Mouse (Mus musculus) kidney, postnatal 4 days (tissue): ENCODE results near the gene Gtf2b.

Experiments used
- DNase-seq, 2 experiments: peaks; one replicate each; pipeline ENCODE4 v3.0.0; 2021; ENCODE audit warnings: mixed read lengths in 2 of 2

Gene Gtf2b

GRCm38 (mm10) chr3:142823606-142824005, 58.8 kb downstream of the Gtf2b start:
- no peak for DNase-seq

- DNase-seq: no peak
Observed at GRCm38 (mm10) chr3:142826449-142827146, 61.8 kb downstream of the Gtf2b start.

GRCm38 (mm10) chr3:142832910-142833309, 68.1 kb downstream of the Gtf2b start:
- DNase-seq: no peak
